Mouse (Mus musculus) limb, embryonic 15.5 days (tissue): Measurements from ENCODE around the gene Ccna1. TPM values are rescaled to one million over a fixed set of nuclear protein-coding genes. Genes with fewer than 3 reads are reported as not detected.
A peak's percentile ranks its signal among the peaks of the same experiment; 100 is the strongest.

ENCODE experiments used
- ATAC-seq: fragments of 200-750 bp; cut with Nextera tagmentation; 2 replicates; pipeline ENCODE4 v1.8.0; 2017; ENCODE audit warnings: low read depth, moderate TSS enrichment; ENCODE audit not compliant: insufficient number of reproducible peaks, low FRiP score, low TSS enrichment
- H3K27ac ChIP-seq: fragments of 300-500 bp; sonication (generic); 2 replicates; pipeline ENCODE4 v1.5.1; 2015; ENCODE audit warnings: moderate library complexity, mild to moderate bottlenecking, inconsistent platforms
- H3K27me3 ChIP-seq: fragments of 300-500 bp; sonication (generic); 2 replicates; pipeline ENCODE4 v1.6.1; 2015; ENCODE audit warnings: inconsistent platforms
- H3K36me3 ChIP-seq: fragments of 300-500 bp; sonication (generic); 2 replicates; pipeline ENCODE4 v1.6.1; 2015; ENCODE audit warnings: inconsistent platforms
- H3K4me1 ChIP-seq: fragments of 300-500 bp; sonication (generic); 2 replicates; pipeline ENCODE4 v1.6.1; 2015; ENCODE audit warnings: inconsistent platforms
- H3K4me2 ChIP-seq: fragments of 300-500 bp; sonication (generic); 2 replicates; pipeline ENCODE4 v1.6.1; 2015; ENCODE audit warnings: mild to moderate bottlenecking, inconsistent platforms
- H3K4me3 ChIP-seq: fragments of 300-500 bp; sonication (generic); 2 replicates; pipeline ENCODE4 v1.5.1; 2015; ENCODE audit warnings: mild to moderate bottlenecking, inconsistent platforms
- H3K9ac ChIP-seq: fragments of 300-500 bp; sonication (generic); 2 replicates; pipeline ENCODE4 v1.6.1; 2015; ENCODE audit warnings: inconsistent platforms
- H3K9me3 ChIP-seq: fragments of 300-500 bp; sonication (generic); 2 replicates; pipeline ENCODE4 v1.6.1; 2016; ENCODE audit warnings: inconsistent platforms
- WGBS: fragments of 180-500 bp; shearing (Covaris S2); methylation state at CpG from one replicate; pipeline ENCODE4 v1.1.7; 2015; 5-methylcytosine and 5-hydroxymethylcytosine counted together
- polyA plus RNA-seq: library from polyadenylated mRNA; unstranded; fragments of >200 nt; fragmentation: Nextera tagmentation; extraction: Ambion mirVana; gene quantifications from 2 replicates; pipeline ENCODE4 v1.2.1, GENCODE M21; 2015

The Ccna1 gene
- 1.4 and 1.5 TPM in 2 replicates for polyA plus RNA-seq

DNA sequence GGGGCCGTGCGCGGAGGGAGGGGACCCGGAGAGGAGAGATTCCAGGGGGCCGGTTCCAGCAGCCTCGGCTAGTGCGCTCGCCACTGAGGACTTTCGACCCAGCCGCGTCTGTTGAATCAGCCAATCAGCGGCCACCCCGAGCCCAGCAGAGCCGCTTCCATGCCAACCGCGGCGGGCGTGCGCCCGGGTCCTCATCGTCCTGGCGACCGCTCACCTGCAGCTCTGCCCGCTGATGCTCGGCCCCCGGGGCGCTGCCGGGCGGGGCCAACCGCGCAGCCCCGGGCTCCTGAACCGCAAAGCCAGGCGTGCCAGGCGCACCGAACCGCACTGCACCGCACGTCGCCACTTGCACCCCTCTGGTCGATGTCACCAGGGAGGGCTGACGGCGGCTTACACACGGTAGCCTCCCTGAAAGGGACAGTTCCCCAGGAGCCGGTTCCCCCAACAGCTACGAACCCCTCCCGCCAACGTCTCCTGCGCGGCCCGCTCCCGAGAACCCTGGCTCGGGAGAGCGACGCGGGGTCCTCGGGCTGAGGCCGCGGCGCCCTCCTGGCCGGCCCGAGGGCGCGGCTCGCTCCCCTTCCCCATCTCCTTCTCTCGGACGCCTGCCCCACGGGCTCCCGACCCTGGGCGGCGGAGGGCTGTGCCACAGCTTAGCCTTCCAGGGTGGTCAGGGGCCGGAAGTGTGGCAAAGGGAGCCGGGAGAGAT is at the start of gene Ccna1:
Gene Ccna1 (minus strand): TSS at position 464 of the 709 bp plus-strand sequence.
- H3K4me1 ChIP-seq: peaks cover 13% of the 10 kb centered on the region
- peaks cover 41% of the 10 kb centered on the region for H3K27me3 ChIP-seq
- H3K9ac ChIP-seq: peak within 1 kb of the TSS; percentile 31; the same call in 1 of the 2 replicates
- H3K4me2 ChIP-seq: peak within 1 kb of the TSS; percentile 99
- under 1% methylated on average over 66 of the region's 73 CpGs for WGBS
- ATAC-seq: peak; percentile 85
- no peaks in the 10 kb centered on the region for H3K9me3 ChIP-seq
- H3K27ac ChIP-seq: no peak within 1 kb of the TSS
- peak within 1 kb of the TSS; percentile 59 for H3K4me3 ChIP-seq
- H3K36me3 ChIP-seq: no peaks in the 10 kb centered on the region

DNA sequence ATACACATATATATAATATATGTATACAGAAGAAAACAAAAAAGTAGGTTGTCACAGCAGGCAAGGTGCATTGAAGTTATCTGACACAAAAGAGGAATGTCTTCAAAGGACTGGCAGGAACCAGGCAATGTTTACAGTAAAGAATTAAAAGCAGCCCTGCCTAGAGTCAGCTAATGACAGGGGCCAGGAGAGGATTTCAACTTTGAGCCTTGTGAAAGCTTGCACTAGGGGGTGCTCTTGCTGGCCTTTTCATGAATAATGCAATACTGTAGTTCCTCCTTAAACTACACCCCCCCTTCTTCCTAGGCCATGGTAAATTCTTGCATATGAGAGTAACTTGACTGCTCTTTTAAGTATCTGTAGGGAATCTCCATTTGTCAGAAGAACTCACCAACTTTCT is 45.8 kb upstream of the Ccna1 start:
- Histone ChIP-seq H3K27ac (no peak overlapping the region), H3K4me3 (no peak overlapping the region), H3K36me3 (no peaks in the 10 kb centered on the region), H3K4me1 (peaks cover 13% of the 10 kb centered on the region), H3K27me3 (no peaks in the 10 kb centered on the region), H3K4me2 (no peak overlapping the region), H3K9me3 (no peaks in the 10 kb centered on the region), H3K9ac (no peak overlapping the region)
- no peak for ATAC-seq

DNA sequence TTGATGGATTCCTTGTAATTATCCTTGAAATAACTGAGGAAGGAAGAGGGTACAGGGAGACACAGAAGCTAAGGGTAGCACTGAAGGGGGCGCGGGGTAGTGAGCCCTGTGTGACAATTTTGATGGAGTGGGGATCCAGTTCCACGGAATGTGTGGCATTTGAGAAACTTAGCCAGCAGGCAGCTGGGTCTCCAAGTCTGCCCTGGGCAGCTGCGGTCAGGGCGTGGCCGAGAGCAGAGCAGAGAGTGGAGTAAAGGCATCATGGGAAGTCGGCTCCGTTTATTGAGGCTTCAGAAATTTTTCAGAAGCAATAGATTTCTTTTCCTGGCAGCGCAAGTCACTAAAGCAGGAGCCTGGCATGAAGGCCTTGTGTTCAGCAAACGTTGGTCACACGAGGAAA is 43.7 kb upstream of the Ccna1 start:
- H3K4me2 ChIP-seq: no peak overlapping the region
- 61% methylated on average over 11 of the region's 11 CpGs for WGBS

DNA sequence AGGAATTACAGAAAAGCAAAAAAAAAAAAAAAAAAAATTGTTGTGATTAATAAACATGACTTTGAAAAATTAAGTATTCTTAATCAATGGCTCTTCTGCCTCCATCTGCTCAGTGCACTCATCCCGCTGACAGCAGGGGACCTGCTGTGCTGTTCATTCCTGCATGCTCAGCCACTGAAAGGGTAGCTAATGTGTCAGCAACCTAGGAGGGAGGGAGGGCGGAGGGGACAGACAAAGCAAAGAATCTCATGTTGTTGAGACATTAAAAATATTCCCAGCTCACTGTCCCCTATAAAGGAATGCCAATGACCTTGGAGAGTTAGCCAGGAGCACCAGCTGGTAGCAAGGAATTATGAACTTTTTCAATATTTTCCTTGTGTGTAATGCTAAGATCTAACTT is 42.7 kb upstream of the Ccna1 start:
- no peak for ATAC-seq

More for the DNA sequence above, 43.7 kb upstream of the Ccna1 start:
- H3K9me3 ChIP-seq: no peaks in the 10 kb centered on the region
- ATAC-seq: no peak
- H3K27ac ChIP-seq: peak overlapping the region; percentile 19; the same call in 1 of the 2 replicates
- H3K36me3 ChIP-seq: no peaks in the 10 kb centered on the region
- H3K9ac ChIP-seq: no peak overlapping the region
- H3K27me3 ChIP-seq: no peaks in the 10 kb centered on the region
- peaks cover 13% of the 10 kb centered on the region for H3K4me1 ChIP-seq
- H3K4me3 ChIP-seq: no peak overlapping the region

DNA sequence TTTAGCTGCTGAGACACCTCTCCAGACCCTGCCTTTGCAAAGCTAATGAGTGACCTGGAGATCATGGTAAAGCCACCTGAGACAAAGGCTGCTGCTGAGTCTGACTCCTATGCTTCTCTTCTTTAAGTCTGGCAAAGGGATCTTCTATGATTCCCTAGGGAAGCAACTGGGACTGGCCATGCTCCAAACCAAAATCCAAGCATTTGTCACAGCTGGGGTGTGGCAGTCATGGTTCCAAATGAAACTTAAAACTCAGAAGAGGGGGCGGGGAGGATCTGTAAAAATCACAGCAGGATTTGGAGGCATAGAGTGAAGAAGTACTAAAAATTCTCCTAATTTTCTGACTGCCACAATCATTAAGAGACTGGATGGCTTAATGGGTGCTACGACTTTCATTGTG is 41.9 kb upstream of the Ccna1 start:
- no peak for ATAC-seq
- 54% methylated on average over 2 of the region's 2 CpGs for WGBS
- no peaks in the 10 kb centered on the region for H3K36me3 ChIP-seq
- peak overlapping the region; percentile 82 for H3K27ac ChIP-seq
- no peak overlapping the region for H3K4me2 ChIP-seq
- H3K9me3 ChIP-seq: no peaks in the 10 kb centered on the region
- no peak overlapping the region for H3K9ac ChIP-seq
- H3K27me3 ChIP-seq: no peaks in the 10 kb centered on the region
- peaks cover 13% of the 10 kb centered on the region for H3K4me1 ChIP-seq
- H3K4me3 ChIP-seq: no peak overlapping the region

More for the DNA sequence above, 42.7 kb upstream of the Ccna1 start:
- Histone ChIP-seq H3K27ac (no peak overlapping the region), H3K27me3 (no peaks in the 10 kb centered on the region), H3K36me3 (no peaks in the 10 kb centered on the region), H3K4me3 (no peak overlapping the region), H3K4me1 (peaks cover 13% of the 10 kb centered on the region), H3K4me2 (no peak overlapping the region), H3K9ac (no peak overlapping the region), H3K9me3 (no peaks in the 10 kb centered on the region)
- WGBS: 70% methylated on average over 2 of the region's 2 CpGs

DNA sequence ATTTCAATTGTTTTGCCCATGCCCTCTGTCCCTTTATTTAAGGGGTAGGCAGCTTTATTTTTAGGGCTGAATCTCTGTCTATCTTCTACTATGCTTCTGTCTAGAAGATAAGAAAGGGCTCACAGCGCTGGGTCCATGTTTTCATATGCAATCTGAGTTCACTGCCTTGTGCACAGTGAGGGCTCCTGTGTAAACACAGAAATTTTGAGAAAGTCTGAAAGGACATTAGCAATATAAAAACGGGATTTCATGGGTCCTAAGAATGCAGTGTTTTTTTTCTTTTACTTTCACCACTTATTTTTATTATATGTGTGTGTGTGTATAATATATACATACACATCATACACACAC is 41.3 kb upstream of the Ccna1 start:
- Histone ChIP-seq H3K4me1 (peaks cover 13% of the 10 kb centered on the region), H3K4me2 (no peak overlapping the region), H3K36me3 (no peaks in the 10 kb centered on the region), H3K9ac (no peak overlapping the region), H3K4me3 (no peak overlapping the region), H3K9me3 (no peaks in the 10 kb centered on the region), H3K27ac (peak overlapping the region; percentile 82), H3K27me3 (no peaks in the 10 kb centered on the region)
- 63% methylated on average over 2 of the region's 2 CpGs for WGBS
- ATAC-seq: no peak

DNA sequence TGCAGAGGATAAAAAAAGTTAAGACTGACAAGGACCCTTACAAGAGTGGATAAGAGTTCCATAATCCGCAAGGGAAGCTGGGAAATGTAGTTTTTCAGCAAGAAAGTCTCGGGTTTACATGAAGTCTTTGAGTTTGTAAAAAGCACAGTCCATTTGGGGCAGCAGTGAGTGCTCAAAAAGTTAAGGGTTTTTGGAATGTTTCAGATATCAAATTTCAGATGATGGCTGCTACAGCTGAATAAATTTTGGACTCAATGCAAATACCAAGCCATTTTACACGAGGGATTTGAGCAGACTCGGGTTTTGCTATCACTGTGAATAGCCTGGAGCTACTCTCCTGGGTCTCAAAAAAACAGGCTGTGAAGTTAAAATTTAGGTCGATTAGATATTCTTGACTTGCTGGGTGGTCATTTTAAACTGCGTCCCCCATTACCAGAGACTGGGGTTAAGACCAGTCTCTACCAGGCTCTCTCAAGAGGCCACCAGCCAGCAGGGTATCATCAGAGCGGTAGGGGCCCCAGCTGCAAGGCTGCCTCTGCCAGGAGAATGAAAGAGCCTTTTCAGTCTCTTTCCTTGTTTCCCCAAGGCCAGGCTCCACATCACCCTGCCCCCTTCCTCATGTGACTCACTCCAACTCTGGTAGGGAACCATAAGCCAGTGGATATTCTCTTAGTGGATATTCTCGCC is 40.8 kb upstream of the Ccna1 start:
- no peak overlapping the region for H3K4me3 ChIP-seq
- WGBS: 30% methylated on average over 8 of the region's 8 CpGs
- peak overlapping the region; percentile 25; the same call in 1 of the 2 replicates for H3K4me2 ChIP-seq
- H3K9me3 ChIP-seq: no peaks in the 10 kb centered on the region
- no peak overlapping the region for H3K9ac ChIP-seq
- no peaks in the 10 kb centered on the region for H3K36me3 ChIP-seq
- ATAC-seq: peak; percentile 85; the same call in 1 of the 2 replicates
- peak overlapping the region; percentile 82 for H3K27ac ChIP-seq
- H3K27me3 ChIP-seq: no peaks in the 10 kb centered on the region
- peaks cover 13% of the 10 kb centered on the region for H3K4me1 ChIP-seq

DNA sequence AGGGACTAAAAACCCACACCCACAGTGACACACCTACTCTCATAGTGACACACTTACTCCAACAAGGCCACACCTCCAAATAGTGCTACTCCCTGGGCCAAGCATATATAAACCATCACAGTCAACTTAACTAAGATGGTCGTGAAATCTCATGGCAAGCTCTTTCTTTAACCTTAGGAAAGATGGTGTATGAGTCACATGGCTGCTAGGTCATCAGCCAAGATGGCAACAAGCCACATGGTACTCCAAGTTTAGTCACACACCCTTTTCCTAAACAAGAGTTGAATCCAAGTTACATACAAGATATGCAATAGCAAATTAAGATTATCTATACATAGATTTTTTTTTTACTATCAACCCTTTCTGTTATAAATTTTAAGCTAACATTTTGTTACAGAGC is 37.9 kb upstream of the Ccna1 start:
- WGBS: 80% methylated on average over 1 of the region's 1 CpGs
- no peak overlapping the region for H3K4me3 ChIP-seq
- no peaks in the 10 kb centered on the region for H3K9me3 ChIP-seq
- H3K36me3 ChIP-seq: no peaks in the 10 kb centered on the region
- no peak overlapping the region for H3K4me2 ChIP-seq
- H3K27me3 ChIP-seq: no peaks in the 10 kb centered on the region
- no peak for ATAC-seq
- peaks cover 13% of the 10 kb centered on the region for H3K4me1 ChIP-seq
- no peak overlapping the region for H3K27ac ChIP-seq
- no peak overlapping the region for H3K9ac ChIP-seq

DNA sequence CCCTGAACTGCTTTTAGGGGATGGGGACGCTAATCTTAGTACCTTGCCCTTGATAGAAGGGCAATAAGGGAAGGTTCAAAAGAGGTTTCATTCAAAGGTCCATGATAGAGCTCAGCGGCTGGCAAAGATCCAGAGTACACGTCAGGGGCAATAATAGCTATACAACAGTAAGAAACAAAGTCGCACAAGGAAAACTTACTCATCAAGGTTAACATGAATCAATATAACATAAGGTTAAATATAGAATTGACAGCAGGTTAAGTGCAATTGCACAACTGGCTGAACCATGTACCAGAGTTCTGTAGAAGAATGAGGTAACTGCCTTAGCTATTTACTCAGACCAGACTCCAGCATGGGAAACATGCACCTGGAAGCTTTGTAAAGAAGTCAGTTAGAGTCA is 34.0 kb upstream of the Ccna1 start:
- no peak overlapping the region for H3K4me2 ChIP-seq
- H3K9me3 ChIP-seq: no peaks in the 10 kb centered on the region
- no peak overlapping the region for H3K4me3 ChIP-seq
- H3K4me1 ChIP-seq: no peaks in the 10 kb centered on the region
- no peak overlapping the region for H3K9ac ChIP-seq
- no peaks in the 10 kb centered on the region for H3K27me3 ChIP-seq
- H3K36me3 ChIP-seq: no peaks in the 10 kb centered on the region
- no peak for ATAC-seq
- 77% methylated on average over 4 of the region's 4 CpGs for whole genome bisulfite sequencing
- H3K27ac ChIP-seq: no peak overlapping the region

DNA sequence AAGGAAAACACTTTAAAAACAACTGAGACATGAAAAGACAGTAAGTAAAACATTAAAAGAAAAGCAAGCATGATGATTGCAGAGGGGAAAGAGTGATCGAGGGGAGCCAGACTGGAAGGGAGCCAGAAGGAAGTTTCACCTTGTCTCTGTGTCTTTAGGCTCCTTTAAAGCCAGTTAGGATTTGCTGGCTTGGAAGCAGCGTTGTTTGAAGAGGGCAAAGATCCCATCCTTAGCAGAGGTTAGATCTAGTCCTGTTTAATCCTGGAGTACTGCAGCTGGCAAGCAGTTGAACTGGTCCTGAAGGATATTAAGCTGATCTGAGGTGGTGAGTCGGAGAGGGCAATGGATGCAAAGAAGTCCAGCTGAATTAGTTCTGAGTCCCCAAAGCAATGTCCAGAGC is 33.5 kb upstream of the Ccna1 start:
- no peaks in the 10 kb centered on the region for H3K9me3 ChIP-seq
- H3K36me3 ChIP-seq: no peaks in the 10 kb centered on the region
- H3K27me3 ChIP-seq: no peaks in the 10 kb centered on the region
- H3K4me3 ChIP-seq: no peak overlapping the region
- H3K4me2 ChIP-seq: no peak overlapping the region
- ATAC-seq: no peak
- no peaks in the 10 kb centered on the region for H3K4me1 ChIP-seq
- H3K27ac ChIP-seq: no peak overlapping the region
- no peak overlapping the region for H3K9ac ChIP-seq
- 69% methylated on average over 3 of the region's 3 CpGs for WGBS

DNA sequence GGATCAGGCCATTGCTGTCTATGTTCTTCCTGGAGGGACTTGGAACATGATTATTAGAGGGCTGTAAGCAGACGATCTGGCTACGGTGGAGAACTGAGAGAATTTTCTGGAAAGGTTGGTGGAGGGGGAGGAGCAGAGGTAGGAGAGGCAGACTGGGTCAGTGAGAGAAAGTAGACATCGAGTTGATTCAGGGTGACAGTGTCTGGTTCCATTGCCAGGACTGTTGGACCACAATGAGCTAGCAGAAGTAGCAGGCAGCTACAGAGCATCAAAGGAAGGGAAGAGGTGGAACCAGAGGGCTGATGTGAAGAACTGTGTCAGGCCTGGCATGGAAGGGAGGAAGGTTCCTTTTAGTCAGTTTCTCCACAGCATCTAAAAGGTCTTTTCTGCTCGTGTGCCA is 33.1 kb upstream of the Ccna1 start:
- Histone ChIP-seq H3K27ac (no peak overlapping the region), H3K4me1 (no peaks in the 10 kb centered on the region), H3K4me2 (no peak overlapping the region), H3K9me3 (no peaks in the 10 kb centered on the region), H3K36me3 (no peaks in the 10 kb centered on the region), H3K9ac (no peak overlapping the region), H3K27me3 (no peaks in the 10 kb centered on the region), H3K4me3 (no peak overlapping the region)
- ATAC-seq: no peak
- 64% methylated on average over 4 of the region's 4 CpGs for WGBS

DNA sequence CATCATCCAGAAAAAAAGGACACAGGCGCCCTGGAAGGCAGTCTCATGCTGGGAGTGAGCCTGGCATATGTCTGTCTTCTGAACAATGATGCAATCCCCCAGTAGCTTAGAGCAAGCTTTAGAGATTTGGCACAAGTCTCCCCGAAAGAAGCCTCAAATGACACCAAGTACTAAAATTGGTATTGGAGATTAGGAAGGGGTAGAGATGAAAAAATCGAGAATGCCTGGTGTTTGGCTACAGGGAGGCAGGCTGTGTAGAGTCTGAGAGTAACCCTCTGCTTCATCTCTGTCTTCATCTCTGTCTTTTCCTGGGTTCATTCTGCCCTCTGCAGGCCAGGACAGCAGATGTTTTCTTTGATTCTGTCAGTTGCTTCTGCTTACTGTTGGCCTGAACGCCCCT is 32.1 kb upstream of the Ccna1 start:
- Histone ChIP-seq H3K27me3 (no peaks in the 10 kb centered on the region), H3K36me3 (no peaks in the 10 kb centered on the region), H3K9ac (no peak overlapping the region), H3K9me3 (no peaks in the 10 kb centered on the region), H3K4me3 (no peak overlapping the region), H3K4me1 (no peaks in the 10 kb centered on the region), H3K4me2 (no peak overlapping the region), H3K27ac (no peak overlapping the region)
- WGBS: 66% methylated on average over 4 of the region's 4 CpGs
- no peak for ATAC-seq
